Mouse (Mus musculus) thymus, postnatal 36 days (tissue): ENCODE results near the gene Galr3.
"Not testable (repeated sequence)": the region's sequence is repeated elsewhere in the genome, so short reads cannot be mapped to it uniquely, and the experiment has no call there.

Experiments used
- DNase-seq, 2 experiments: peaks; one replicate each; pipeline ENCODE4 v3.0.0; 2022; ENCODE audit warnings: mixed read lengths in 2 of 2

Galr3 gene

DNA sequence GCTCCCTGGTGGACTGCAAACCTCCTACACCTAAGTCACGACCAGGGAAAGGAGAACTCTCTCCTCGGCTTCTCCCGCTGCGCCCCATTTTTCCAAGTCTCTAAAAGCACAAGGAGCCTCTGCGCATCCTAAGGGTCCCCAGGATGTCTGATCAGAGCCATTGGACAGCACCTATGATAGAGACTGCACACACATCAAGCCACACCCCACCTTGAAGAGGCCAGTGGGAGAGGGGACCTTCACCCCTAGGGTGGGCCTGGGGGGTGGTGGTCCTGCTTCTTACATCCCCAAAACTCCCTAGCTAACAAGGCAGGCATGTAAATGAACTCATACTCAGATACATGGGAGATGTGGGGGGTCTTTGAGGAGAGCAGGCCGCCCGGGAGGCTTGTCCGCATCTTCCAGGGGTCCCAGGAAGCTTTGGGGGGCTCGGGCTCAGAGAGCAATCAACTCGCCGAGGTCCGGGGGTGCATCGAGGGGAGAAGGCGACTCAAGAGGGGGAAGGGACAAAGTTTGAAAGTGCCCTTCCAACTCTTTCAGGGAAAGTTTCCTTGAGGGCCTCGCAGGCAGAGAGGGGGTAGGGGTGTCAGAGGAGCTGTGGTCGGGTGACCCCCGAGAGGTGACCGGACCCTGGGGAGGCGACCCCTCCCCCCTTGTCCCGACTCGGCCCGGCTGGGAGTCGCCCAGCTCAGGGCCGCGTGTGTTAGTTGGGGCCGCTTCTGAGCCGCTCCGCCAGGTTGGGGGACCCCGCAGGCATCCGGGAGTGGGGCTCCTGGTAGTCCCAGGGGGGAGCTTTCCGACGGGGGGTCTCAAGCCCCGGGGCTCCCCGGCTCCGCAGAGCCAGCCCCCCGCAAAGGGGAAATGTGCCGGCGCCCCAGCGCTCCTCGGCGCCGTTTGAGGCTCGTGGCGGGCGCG lies 14.1 kb upstream of the Galr3 start:
- DNase-seq: peak in 1 of 2 experiments; percentile 34

DNA sequence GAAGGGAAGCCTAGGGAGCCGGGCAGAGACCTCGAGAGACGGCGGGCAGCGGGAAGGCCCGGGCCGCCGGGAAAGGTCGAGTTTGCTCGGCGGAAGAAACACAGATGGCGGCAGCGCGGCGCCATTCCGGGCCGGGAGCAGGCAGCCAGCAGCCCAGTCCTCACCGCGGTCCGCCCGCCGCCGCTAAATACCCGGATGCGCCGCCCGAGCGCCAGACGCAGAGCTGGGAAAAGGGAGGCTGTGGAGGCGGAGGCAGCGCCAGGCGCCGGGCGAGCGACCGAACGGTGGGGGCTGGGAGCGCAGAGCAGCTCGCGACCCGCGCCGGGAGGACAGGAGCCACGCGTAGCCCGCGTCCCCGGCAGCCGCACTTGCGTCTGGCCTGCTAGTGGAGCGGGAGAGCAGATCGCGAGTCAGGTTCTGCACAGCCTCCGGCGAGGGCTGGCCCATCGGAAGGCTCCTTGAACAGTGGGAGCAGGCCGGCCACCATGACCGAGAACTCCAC lies 13.4 kb upstream of the Galr3 start, which contains the start of gene H1f0:
Gene H1f0 (plus strand): TSS at position 214 of the 502 bp plus-strand sequence.
- DNase-seq: peak; percentile 75 to 80

DNA sequence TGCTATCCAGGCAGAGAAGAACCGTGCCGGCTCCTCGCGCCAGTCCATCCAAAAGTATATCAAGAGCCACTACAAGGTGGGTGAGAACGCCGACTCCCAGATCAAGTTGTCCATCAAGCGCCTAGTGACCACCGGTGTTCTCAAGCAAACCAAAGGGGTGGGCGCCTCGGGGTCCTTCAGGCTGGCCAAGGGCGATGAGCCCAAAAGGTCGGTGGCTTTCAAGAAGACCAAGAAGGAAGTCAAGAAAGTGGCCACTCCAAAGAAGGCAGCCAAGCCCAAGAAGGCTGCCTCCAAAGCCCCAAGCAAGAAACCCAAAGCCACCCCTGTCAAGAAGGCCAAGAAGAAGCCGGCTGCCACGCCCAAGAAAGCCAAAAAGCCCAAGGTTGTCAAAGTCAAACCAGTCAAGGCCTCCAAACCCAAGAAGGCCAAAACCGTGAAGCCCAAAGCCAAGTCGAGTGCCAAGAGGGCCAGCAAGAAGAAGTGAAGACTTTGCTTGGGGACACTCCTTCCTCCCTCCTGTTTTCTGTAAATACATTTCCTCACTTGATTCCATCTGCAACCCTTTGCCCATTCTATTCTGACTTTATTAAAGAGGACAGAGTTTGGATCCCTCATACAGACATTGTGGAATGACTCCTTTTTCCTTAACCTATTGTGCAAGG lies 12.7 kb upstream of the Galr3 start:
- no peak for DNase-seq

DNA sequence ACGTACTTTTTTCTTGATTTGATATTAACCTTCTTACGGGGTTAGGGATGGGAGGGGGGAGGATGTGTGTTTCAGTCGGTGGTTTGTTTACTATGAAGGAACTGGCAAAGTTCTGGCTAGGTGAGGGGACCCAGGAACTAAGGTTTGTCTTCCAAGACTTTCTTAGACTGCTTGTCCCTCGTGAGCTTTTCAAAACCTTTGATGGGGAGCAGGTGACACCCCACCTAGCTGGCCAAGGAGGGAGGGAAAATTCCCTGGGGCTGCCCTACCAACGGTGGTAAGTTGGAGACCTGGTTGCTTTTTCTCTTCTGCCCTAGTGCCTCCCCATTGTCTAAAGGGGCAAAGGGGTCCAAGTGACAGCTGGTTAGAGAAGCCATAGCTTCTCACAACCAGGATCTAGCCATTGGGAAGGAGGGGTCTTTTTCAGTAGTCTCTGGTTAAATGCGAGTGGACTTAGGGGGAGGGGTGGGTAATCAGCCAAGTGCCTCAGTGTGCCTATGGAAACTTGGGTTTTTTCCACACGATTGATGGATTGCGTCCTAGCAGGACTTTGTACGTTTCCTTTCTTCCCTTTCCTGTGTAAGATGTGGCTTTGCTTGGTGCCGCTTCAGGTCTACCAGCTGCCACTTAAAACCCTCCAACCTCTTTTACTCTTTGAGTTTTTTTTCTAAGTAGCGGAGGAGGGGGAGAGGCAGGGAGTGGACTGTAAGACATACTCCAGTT lies 12.0 kb upstream of the Galr3 start:
- no peak for DNase-seq

DNA sequence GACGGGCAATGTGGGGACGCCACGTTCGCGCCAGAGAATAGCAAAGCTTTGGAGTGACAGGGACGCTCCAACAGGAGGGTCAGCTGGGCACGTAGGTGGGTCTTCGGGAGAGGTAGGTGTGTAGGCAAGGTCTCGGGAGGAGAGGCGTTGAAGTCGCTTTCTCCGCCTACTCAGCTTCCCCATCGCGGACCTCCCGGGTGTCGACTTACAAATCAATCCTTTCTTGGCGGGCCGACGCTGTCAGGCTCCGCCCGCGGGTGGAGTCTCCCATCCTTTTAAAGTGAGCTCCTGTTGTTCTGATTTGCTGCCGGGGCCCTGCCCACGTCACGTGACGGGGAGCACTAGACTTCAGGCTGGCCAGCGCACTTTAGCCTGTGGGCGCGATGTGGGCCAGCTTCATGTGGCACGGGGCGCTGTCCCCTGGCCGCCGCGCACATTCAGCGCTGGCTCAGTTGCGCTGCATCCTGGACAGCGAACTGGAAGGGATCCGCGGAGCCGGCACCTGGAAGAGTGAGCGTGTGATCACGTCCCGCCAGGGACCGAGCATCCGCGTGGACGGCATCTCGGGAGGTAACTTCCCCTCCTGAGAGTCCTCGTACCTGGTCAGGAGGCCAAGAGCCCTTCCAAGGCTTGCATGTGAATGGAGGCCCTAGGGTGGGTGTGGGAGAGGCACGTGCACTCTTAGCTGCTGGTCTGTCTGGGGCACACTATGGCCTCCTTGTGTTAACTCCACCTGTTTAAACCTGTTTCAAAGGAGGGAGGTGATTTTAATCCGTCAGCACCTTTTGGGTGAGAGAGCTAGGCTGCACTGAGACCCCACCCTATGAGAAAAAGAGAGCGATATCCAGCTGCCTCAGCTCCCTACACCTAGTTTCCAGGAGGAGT lies 10.9 kb upstream of the Galr3 start:
- peak; percentile 46 to 59 for DNase-seq

DNA sequence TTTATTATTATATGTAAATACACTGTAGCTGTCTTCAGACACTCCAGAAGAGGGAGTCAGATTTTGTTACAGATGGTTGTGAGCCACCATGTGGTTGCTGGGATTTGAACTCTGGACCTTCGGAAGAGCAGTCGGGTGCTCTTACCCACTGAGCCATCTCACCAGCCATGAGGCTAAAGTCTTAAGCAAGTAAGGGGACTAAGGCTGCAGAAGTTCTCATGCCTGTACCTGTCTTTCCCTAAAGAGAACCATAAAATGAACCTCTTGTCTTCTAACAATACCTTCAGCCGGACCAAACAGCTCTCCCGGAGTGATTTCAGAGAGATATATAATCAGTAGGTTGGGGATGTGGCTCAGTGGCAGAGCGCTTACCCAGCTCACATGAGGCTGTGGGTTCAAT lies 9.8 kb upstream of the Galr3 start:
- DNase-seq: not testable (repeated sequence)

DNA sequence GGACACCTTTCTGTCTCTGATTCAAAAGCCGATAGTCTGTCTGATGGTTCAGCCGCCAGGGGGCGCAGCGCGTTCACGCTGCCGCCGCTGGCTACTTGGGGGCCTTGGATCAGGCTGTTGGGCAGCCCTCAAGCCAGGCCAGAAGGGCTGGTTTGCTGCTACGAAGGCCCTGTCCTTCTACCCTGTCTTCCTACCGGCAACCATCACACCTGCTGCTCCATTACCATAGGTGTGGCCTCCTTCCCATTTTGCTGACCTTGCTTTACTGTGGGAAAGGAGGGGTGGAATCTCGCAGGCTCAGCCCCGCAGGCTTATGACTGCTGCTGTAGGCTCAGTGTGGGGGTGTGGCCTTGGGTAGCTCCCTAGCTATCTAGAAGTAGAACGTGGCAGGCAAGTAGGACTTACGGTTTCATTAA lies 3.8 kb upstream of the Galr3 start:
- DNase-seq: peak; percentile 53 to 66

DNA sequence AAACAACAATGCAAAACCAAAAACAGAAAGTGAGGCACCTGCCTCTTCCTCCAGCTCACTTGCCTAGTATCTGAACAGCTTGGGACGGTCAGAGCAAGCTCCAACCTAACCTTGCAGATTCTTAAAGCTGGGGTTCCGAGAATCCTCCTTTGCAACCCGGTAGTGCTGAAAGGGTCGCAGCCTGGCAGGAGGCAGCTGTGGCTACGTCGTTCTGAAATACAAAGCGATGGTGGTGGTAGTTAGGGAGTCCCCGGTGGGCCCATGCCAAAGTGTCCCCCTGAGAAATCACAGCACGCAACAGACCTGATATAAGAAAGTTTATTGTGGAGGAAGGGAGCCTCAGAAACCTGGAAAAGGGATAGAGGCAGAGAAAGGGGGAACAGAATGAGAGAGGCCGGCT lies 3.4 kb upstream of the Galr3 start:
- DNase-seq: no peak

DNA sequence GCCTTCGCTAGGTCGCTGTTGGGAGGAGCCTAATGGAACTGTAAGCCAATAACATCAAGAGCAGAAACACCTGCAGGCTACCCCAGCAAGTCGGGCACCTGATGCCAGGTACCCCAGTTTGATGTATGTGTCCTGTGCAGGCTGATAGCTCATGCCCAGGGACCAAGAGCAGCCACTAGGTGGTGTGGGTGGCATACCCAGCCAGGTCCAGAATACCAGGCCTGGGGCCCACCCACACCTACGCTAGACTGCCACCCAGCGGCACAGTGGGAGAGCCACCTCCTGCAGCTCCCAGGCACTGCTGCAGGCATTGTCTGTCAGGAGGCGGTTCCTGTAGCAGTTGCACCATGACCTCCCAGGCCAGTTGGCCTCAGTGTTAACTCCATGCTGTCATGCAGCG lies 2.8 kb upstream of the Galr3 start:
- DNase-seq: peak; percentile 90

DNA sequence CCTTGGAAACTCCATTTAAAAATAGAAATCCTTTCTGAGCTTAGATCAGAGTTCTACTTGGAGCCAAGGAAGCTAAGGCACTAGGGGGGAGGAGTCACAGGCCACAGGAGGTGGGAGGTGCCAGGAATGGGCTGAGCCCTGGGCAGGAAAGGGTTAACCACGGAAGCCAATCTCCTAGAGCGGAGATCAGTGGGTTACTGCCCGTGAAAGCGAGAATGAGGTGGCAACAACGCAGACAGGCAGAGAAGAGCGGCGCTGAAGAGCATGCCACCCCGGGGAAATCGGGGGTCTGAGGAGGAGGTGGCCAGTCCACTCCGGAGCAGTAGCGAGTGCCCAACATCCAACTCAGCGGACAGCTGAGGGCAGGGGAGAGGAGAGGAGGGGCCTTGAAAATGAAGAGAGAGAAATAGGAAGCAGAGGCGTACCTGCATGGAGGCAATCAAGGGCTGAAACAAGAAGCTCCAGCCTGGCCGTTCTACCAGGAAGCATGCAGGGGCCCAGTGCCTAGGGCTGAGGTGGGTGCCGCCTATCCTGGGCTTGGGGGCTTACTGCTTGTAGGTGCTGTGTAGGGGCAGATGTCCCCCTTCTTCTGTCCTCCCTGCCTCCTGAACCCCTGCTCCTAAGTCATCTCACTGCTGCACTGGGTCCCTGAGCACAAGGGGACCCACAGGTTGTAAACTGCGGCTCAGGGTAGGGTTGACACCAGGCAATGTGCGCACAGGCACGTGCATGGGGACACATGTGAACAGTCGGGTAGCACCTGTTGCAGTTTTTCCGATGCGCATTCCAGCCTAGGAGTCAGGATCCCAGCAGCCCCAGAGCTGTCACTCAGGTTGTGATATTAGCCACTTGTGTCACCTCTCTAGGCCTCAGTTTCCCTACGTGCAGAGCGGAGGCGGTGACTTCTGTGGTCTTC lies 926 bp upstream of the Galr3 start:
- DNase-seq: no peak

DNA sequence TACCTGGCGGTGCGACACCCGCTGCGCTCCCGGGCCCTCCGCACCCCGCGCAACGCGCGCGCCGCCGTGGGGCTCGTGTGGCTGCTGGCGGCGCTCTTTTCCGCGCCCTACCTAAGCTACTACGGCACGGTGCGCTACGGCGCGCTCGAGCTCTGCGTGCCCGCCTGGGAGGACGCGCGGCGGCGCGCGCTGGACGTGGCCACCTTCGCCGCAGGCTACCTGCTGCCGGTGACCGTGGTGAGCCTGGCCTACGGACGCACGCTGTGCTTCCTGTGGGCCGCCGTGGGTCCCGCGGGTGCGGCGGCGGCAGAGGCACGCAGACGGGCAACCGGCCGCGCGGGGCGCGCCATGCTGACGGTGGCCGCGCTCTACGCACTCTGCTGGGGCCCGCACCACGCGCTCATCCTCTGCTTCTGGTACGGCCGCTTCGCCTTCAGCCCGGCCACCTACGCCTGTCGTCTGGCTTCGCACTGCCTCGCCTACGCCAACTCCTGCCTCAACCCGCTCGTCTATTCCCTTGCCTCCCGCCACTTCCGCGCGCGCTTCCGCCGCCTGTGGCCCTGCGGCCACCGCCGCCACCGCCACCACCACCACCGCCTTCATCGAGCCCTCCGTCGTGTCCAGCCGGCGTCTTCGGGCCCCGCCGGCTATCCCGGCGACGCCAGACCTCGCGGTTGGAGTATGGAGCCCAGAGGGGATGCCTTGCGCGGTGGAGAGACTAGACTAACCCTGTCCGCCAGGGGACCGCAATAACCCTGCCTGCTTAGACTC lies 1.2 kb downstream of the Galr3 start:
- no peak for DNase-seq

DNA sequence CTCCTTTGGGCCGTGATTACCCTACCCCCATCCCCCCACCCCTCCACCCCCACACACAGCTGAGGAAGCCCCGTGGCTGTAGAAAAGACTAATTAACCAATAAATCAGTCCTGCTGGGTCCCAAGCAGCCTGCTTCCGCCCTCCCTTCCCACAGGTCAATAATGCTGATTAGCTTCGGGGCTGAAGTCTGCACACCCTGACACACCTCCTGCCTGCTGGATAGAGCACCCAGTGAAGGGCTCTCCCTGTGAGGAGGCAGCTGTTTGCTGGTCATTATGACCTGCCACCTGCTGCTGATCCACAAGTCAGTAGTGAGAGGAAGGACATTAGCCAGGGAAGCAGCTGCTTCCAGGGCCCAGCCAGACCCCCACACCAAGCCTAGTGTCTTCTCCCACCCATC lies 3.2 kb downstream of the Galr3 start:
- DNase-seq: no peak

DNA sequence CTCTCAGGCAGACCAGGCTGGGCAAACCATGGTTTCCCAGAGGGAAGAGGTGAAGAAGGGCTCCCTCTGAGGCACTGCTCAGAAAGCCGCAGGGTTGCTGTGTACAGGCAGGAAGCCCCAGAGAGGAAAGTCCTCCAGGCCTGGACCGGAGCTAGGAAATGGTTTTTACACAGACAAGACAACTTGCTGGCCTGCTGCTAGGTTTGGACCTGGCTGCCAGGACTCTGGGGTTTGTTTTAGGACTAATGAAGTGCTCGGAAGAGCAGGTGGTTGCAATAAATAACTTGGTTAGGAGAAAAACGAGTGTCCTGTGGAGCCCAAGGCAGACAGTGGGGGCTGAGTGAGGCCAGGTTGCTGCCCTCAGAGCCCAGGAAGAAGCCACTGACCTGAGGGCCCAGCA lies 6.5 kb downstream of the Galr3 start:
- no peak for DNase-seq

DNA sequence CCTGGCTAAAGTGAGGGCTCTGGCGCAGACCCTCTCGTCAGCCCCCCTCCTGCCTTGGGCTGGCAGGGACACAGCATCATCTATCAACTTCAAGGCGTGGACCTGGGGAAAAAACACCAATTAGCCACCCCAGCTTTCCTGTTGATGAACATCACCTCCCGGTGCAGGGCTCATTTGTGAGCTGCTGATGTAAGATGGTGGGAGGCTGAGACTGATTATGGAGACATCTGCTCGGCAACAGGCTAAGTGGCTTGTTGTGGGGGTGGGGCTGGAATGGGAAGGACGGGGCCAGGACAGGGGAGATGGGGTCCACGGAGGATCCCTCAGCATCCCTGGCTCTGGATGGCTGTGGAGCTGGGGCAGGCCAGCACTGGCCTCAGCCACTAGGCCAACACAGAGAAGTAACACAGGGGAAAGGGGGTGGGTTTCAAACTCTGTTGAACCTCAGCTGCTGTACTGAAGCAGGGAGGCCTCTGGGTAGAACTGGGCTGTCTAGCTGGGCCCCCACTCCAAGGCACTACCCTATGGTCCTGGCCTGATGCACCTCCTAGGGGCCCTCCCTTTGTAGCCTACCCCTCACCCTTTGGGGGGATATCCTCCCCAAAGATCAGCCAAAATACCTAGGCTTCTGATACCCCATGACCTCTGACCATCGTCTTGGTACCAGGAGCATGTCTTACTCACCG lies 8.6 kb downstream of the Galr3 start:
- no peak for DNase-seq

DNA sequence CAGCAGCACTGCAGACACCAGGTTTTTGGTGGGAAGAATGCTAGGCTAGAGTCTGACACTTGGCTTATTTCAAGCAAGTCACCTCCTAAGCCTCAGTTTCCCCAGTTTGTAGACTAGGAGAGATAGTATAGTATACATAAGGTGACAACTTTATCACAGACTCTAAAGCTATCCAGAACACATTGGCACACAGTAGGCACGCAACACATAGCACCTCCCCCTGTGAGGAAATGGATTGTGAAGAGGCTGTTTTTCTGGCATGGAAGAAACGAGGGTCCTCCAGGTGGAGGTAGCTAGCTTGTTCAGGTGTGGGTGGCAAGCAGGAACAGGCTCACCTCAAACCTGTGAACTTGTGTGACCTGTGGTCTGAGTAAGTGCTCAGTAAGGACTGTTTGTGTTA lies 9.3 kb downstream of the Galr3 start:
- no peak for DNase-seq

DNA sequence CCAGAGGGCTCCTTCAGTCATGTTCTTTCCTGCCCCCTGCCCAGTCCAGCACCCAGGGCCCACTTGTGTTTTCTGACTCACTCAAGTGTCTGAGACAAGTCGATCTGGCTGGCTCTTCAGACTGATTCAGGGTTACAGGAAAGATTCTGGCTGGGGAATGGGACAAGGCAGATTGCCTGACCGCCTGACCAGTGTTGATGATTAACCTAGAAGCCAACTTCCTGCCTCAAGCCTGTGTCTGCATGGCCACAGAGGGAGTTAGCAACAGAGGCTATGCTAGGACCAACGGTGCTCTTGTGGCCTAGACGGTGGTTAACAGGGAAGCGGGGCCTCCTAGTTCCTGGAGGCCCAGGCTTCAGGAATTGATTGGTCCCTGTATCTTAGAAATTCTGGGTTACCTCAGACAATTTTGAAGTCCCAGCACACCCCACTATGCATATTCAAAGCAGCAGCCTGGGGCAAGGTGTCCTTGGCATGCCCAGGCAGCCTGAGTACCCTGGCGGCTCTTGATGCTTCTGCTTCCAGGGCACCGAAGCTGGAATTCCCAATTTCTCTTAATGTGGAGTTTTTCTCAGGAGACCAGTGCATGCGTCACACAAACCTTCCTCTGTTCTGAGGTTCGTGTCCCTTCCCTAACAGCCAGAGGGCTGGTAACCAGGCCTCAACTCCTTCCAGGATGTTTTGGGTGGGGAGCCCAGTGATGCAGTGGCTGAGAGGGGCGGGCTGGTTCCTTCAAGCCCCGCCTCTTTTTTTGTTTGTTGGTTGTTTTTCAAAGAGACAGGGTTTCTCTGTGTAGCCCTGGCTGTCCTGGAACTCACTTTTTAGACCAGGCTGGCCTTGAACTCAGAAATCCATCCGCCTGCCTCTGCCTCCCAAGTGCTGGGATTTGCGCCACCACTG lies 10.0 kb downstream of the Galr3 start:
- DNase-seq: no peak

DNA sequence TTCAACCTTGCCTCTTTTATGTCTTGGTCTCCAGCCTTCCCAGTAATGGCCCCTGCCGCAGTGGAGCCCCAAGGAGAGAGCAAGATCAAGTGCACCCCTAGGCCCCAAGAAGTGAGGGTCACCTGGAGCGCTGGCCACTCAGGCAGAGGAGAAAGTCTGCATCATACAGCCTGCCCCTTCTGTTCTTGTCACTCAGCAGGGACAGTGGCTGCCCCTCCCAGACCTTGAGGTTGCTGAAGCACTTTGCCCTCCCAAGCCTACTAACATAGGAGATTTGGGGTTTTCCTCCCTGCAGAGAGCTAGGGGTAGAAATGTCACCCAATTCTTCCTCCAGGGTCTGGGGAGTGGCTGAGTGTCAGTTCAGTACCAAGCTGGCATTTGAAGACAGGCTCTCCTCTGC lies 10.7 kb downstream of the Galr3 start:
- DNase-seq: no peak

DNA sequence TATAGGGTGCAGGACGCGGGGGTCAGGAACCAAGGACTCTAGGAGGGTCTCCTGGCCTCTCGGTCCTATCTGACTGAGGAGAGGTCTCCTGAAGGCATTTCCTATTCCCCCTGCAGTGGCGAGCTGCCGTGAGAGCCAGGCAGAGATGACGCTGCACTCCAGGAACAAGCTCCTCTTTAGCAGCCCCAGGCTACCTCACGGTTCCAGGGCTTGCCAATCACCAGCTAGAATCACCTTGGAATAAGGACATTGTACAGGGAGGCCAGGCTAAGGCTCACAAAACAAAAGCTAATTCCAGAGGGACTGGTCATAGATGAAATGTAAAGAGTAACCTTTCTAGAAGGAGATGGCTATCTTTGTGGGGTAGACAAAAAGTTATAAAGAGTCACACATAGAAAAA lies 14.9 kb downstream of the Galr3 start:
- DNase-seq: no peak

DNA sequence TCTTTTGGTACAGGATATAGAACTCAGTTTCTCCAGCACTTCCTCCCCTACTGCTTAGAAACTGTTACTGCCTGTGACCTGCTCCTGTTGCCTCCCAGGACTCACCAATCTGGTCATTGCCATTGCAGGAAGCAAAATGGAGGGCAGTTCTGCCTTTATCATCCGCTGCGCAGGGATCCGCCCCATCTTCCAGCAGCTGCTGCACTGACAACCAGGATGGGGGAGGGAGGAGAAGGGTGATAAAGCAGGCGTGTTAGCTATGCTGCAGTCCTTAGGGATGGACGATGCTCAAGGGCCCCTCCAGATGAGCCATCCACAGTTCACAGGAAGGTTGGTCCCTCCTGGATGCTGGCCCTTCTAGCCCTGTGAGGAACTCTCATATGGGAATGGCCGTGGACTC lies 16.2 kb downstream of the Galr3 start:
- no peak for DNase-seq
